Mouse (Mus musculus) heart, postnatal 10 days (tissue): ENCODE measurements around the gene Gm10134. TPM values are rescaled to one million over a fixed set of nuclear protein-coding genes. Genes with fewer than 3 reads are reported as not detected.
A peak's percentile ranks its signal among the peaks of the same experiment; 100 is the strongest.

Source experiments
- DNase-seq, 2 experiments: peaks; one replicate each; pipeline ENCODE4 v3.0.0; 2021
- intact Hi-C: fragments of 180-260 bp; cut with DNase I; formaldehyde crosslinking; loops from one replicate; pipeline ENCODE4 v1.15.1; 2025
- total RNA-seq, 2 experiments: library from RNA; stranded (reverse); gene quantifications; 2 replicates each; pipeline ENCODE4 v1.2.3; 2021

Gene Gm10134
- total RNA-seq, 2 experiments from 2014 or later, result 1.7 to 2.8 TPM

DNA sequence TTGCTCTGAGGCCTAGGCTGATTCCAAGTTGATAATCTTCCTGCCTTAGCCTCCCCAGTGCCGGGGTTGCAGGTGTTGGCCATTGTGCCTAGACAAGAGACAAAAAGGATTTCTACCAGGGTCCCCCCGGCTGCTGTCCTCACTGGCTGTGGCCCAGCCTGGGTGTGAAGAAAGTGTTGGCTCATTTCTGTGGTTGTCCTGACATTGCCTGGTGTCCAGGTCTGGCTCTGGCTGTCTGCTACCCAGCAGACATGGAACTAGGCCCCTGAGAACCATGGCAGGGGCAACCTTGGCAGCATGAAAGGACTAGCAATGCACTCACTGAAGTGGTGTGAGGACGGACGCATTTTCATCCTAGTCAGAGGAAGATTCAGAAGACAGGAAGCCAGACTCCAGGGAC, 24.0 kb downstream of the Gm10134 start:
- DNase-seq, result no peak
- intact Hi-C loops, result no loop called here

DNA sequence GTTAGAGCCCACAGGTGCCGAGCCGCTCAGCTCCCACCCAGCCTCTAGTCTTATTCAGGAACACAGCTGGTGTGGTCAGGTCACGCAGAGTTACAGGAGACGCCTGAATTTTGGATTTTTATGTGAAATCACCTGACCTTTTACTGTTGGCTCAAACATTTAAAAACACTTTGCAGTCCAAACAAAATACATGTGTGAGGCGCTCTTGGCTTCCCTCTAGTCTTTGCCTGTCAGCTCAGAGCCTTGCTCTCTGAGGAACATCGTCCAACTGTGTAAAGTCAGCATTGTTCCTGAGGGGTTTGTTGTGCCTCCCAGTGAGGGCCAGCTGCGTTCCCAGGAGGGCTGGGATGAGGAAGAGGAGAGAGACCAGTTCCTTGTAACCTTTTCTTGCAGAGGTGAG, 24.4 kb downstream of the Gm10134 start:
- DNase-seq, result peak; percentile 27 to 43
- intact Hi-C loops, result no loop called here

DNA sequence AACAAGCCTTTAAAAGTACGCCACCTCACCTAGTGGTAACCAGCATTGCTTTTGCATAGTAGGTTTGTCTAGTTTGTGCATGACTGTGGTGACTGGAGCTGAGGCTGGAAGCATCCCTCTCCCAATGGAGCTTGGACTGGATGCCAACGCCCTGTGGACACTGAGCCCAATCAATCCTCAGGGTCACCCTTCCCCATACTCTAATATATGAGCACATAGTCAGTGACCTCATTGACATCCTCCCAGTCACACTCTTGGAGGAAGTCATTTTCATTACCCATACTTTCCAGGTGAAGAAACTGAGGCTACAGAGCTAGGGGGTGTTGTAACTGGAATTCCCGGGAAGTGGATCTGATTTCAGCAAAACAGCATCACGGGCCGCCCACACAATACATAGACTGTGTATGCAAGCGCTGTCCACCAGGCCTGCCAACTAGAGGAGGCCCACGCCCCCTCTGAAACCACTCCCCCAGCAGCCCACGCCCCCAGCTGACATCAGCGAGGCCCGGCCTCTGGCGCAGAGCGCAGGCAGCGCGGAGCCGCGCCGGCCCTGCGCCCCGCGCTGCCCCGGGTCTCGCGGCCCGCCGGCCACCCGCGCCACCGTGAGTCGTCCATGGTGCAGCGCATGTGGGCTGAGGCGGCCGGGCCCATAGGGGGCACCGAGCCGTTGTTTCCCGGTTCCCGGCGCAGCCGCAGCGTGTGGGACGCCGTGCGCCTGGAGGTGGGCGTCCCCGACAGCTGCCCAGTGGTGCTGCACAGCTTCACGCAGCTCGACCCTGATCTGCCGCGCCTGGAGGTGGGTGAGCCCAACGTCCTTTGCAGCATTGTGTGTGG, 27.3 kb downstream of the Gm10134 start:
- intact Hi-C loops, result no loop called here
- DNase-seq, result peak; percentile 92

DNA sequence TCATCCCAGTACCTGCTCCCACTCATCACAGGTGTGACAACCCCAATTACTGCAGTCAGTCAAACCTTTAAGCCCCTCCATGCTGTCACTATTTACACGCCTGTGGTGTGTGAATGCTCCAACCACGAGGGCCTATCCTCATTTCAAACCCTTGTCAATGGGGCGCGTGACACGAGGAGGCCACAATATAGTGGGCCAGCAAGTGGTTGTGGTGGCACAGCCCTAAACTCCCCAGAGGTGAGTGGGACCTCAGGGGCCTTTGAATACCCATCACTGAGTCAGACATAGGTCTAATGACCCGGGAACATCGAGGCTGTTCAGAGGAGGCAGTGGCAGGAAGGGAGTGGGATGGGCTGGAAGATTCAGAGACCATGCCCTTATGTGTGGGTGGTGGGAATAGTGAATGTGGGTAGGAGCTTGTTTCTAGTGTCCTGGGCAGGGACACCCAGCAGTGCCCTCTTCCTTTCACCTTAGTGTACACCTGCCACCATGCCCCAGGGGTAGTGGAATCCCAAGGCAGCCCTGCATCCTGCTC, 28.1 kb downstream of the Gm10134 start:
- no peak for DNase-seq
- intact Hi-C loops, result loop anchor here (2.0 kb wide), 1 partner anchor 13 kb away; no protein-coding TSS in a partner anchor

DNA sequence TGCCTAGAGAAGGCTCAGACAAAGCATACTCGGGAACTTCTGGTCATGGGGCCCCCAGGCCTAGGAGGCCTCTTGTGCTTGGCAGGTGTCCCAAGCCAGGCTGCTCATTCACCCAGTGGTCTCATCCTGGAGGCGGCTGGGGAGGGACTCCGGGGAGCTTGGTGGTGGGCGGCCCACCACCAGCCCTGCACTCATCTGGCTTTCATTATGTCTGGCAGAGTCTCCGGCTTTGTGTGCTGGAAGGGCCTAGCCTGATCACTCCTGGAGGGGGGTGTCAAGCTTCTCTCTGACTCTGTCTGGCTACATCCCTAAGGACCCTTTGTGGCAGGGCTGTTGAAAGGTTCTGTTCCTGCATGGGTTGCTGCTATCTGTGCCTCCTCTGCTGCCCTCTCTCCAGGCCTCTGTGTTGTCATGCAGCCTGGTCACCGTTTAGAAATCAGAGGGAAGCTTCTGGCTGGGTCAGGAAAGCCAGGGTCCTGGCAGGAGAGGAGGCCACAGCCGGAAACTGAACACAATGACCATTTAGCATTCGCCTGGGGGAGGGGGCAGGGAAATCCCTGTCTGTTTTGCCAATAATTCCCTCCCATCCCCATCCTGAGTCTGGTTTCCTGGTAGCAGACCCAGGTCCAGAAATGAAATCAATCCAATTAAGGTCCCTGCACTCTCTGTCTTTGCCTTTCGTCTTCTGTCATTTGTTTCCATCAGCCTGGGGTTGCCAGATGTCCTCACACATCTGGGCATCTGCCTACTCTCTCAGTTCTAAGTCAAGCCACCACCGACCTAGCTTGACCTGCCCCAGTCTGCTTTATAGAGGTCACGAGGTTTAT, 28.8 kb downstream of the Gm10134 start:
- intact Hi-C loops, result loop anchor here (2.0 kb wide), 1 partner anchor 14 kb away; no protein-coding TSS in a partner anchor
- peak; percentile 72 for DNase-seq

DNA sequence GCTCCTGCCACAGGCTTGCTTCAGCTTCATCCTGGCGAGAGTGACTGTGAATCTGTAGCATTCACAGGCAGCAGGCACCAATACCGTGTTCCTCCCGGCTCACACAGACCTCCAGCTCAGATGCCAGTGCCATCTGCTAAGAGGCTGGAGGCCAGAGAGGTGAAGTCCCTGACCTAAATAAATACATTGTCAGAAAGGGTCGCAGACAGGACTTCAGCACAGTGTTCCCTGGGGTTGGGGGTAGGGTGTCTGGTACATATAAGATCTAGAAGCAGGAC, 29.3 kb downstream of the Gm10134 start:
- peak in 1 of 2 experiments; percentile 24 for DNase-seq
- intact Hi-C loops, result loop anchor here (2.0 kb wide), 1 partner anchor 14 kb away; no protein-coding TSS in a partner anchor

DNA sequence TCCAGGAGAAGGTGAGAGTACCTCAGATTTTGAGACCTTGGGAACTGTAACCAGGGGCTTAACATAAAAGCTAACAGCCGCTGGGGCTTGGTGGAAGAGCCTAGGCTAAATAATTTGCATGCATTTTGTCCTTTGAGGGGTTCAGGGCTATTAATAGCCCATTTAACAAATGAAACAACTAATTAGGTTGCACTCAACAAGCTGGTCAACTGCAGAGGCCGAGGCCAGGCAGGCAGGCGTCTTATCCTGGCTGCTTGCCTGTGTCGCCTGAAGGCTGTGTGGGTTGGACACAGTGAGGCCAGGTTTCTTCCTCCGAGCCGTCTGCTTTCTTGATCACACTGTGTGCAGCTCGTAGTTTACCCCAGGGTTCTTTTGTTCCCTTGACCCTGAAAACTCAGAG, 29.8 kb downstream of the Gm10134 start:
- intact Hi-C loops, result loop anchor here (2.0 kb wide), 1 partner anchor 15 kb away; no protein-coding TSS in a partner anchor
- DNase-seq, result peak; percentile 52 to 56

DNA sequence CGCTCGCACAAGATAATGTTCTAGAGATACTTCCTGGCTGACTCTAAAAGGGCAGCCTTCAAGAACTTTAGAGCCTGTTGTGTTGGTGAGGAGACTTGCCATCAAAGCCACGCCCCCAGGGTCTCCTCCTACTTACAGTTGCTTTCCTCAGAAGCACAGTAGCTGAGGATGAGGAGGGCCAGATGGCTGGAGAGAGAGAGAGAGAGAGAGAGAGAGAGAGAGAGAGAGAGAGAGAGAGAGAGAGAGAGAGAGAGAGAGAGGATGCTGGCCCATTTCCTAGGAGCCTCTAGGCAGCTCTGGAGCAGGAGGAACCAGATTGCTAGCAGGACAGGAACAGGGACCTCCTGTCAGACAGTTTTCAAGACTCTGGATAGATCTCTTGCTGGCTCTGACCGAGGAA, 30.3 kb downstream of the Gm10134 start:
- DNase-seq, result peak; percentile 51 to 54
- intact Hi-C loops, result no loop called here

DNA sequence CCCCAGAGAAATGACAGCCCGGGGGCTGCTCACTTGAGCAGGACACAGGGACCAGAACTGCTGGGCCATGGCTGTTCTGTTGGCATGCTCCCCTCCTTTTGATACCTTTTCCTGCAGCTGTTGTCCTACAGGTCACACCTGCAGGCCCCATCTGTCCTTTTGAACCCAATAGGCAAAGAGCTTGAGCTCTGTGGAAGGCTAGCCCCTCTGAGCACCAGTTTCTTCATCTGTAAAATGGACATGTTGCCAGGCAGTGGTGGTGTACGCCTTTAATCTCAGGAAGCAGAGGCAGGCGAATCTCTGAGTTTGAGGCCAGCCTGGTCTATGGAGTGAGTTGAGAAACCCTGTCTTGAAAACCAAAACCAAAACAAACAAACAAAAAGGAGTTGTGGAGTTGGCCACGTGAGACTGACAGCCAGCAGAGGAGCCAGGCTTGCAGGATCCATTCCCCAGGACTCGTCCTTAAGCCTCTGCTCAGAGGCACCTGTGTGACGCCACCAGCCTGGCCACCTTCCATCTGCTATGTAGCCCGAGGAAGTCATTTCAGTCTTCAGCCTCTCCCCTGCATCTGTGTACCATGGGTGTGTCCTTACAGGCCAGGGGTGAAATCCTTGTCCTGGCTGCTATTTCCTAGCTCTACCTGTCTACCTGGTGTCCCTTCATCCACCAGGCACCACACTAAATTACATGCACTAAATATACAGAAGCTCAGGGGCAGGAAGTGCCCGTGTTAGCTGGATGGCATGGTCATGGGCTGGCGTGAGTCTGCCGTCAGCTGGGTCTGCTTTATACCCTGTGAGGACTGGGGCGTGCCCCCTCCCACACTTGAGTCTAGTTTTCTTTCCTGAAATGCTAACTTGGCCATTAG, 31.1 kb downstream of the Gm10134 start:
- intact Hi-C loops, result no loop called here
- no peak for DNase-seq

DNA sequence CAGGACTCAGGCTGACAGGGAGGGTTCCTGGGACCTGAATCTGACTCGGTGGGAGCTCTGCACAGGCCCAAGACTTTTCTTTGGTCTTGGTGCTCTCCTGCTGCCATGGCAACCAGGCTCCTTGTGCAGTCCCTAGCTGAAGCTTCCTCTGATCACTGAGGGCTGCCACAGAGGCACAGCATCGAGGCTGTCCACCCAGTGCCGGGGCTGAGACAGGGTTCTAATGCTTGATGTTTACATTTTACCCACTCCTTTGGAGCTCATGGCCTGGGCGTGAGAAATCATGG, 31.7 kb downstream of the Gm10134 start:
- no peak for DNase-seq
- intact Hi-C loops, result no loop called here

DNA sequence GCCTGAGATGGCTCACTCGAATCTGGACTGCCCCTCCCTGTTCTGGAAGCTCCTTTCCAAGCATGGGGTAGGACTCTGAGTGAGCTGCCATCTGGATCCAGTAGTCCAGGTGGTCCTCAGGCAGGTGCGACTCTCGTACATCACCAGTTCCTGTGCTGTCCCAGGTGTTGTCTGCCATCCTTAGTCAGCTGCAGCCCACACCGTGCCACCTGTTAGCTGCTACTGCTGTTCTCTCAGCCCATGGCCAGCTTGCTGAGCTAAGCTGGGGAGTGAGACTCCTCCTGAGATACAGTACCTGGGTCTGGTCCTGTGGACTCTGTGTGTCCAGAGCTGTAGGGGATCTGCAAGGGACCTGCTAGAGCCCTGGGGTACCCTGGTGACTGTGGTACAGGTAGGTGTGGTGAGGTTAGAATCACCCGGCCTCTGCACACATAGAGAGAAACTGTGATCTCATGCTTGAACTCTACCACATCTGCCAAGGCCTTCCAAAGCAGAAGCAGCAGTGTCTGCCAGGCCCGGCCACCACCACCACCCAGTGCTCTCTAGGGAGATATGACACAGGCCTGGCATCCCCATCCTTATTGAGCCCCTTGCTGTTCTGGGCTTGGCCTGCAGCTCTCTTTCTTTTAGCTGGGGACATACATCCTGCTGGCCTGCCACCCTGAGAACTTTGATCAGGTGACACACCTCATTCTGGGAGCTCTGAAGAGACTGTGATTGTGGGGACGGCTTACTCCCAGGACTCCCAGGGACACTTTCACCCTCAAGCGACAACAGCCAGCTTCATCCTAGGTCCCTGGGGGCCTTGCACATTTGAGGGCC, 32.3 kb downstream of the Gm10134 start:
- no peak for DNase-seq
- intact Hi-C loops, result no loop called here

DNA sequence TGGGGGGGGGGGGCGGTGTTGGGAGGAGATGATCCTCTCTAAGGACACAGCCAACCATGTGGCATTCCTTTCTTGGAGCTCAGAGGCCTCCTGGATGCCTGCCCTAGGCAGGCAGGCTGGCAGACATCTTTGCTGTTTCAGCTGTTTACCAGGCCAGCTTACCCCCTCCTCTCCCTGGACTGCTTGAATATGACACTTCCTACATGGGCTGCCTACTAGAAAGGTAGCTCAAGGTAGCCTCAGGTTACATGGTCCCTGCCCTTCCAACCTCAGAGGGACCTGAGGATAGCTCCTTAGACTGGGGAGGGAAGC, 32.9 kb downstream of the Gm10134 start:
- intact Hi-C loops, result no loop called here
- DNase-seq, result peak in 1 of 2 experiments; percentile 44

DNA sequence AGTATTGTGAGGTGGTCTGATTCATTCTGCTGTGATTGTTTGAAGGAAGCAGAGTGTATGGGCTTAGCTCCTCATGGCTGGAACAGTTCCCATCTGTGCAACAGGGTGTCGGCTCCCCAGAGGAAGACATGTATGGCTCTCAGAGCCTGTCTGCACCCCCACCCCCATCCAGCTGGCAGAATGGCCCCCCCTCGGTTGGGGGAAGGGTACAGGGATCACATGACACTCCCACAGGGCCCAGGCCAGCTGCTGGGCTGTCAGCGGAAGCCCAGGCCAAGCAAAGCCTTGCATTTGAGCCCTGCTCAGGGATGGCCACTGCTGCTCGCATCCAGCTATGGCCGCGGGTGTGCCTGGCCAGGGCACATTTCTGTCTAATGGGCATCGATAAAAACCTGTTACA, 33.3 kb downstream of the Gm10134 start:
- intact Hi-C loops, result no loop called here
- peak; percentile 72 to 80 for DNase-seq

DNA sequence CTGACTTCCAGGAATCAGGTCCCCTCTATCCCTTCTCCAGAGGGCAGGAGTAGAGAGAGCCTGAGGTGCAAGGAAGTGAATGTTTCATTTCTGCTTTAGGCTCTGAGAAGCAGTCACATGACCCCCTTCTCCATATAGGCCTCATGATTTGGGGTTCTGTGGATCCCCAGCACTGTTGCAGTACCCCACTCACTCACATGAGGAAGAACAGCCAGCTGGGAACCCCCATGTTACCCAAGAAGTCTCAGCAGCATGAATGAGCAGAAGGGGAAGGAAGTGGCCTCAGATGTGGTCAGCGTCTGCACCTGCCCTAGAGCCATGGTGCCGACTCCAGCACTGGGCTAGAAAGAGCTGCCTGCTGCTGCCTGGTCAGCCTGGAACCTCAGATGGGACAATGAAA, 34.1 kb downstream of the Gm10134 start:
- DNase-seq, result peak in 1 of 2 experiments; percentile 33
- intact Hi-C loops, result no loop called here

DNA sequence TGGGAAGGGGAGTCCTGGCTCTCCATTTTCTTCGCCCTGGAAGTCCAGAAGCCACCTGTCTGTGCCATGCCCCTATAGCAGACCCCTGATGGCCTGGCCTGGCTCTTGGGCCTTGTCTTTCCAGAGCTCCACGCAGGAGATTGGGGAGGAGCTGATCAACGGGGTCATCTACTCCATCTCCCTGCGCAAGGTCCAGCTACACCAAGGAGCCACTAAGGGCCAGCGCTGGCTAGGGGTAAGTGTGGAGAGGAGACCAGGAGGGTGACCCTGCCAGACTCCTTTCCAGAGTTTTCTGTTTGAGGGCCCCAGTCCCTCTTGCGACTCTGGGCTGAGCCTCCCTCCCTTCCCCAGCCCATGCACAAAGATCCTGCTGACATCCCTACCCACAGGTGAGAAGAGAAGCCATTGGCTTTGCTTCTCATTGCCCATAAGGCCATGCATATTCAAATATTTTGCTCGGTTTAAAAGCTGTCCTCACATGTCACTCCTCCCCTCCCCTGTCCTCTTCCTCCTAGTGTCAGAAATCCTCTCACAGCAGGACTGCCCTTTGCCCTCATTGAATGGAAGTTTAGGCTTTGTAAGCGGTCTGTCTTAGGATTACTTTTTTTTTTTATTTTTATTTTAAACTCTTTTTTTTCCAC, 34.8 kb downstream of the Gm10134 start:
- no peak for DNase-seq
- intact Hi-C loops, result no loop called here

DNA sequence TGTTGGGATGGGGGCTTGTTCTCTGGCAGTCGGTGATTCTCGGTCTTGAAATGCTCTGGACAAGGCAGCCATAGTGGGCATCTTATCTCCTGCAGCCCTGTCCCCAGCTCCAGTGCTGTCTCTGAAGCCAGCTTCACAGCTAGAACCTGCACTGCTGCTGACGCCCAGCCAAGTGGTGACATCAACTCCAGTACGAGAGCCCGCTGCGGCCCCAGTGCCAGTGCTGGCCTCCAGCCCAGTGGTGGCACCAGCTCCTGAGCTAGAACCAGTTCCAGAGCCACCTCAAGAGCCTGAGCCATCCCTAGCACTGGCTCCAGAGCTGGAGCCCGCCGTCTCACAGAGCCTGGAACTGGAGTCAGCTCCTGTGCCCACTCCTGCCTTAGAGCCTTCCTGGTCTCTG, 38.0 kb downstream of the Gm10134 start:
- intact Hi-C loops, result no loop called here

DNA sequence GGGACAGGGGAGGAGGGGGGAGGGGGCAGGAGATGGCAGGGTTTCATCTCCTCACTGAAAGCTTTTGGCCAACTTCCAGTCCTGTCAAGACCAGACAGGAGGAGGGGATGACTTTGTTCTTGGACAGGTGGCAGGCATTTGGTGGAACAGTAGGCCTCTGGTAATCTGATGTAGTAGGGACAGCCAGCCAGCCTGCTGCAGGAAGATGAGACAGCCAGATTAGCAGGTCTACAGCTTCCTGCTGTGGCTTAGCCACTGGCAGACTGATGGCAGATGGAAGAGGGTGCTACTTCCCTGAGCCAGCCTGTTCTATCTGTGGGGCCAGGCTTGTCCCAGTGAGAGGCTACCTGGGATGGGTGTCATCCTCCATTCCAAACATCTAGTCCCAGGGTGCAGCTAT, 40.1 kb downstream of the Gm10134 start:
- no peak for DNase-seq
- intact Hi-C loops, result no loop called here

More for the DNA sequence above, 38.0 kb downstream of the Gm10134 start:
- DNase-seq, result no peak

DNA sequence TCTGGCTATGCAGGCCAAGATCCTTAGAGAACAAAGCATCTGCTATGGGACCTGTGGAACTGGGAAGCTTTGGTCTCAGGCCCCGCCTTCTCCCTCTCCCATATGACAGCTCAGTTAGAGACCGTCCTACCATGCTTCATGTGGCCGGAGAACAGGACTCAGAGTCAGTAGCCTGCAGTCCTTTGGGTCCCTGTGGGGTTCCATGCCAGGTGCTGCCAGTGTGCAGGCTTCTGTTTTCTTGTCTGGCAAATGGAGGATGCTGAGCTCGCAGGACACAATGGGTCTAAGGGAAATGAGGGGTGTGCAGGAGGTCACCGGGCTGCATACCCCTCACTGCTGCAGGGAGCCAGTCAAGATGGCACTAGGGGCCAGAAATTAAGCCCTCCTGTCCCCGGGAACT, 40.7 kb downstream of the Gm10134 start:
- intact Hi-C loops, result no loop called here
- no peak for DNase-seq
